In the genomic region with DNA sequence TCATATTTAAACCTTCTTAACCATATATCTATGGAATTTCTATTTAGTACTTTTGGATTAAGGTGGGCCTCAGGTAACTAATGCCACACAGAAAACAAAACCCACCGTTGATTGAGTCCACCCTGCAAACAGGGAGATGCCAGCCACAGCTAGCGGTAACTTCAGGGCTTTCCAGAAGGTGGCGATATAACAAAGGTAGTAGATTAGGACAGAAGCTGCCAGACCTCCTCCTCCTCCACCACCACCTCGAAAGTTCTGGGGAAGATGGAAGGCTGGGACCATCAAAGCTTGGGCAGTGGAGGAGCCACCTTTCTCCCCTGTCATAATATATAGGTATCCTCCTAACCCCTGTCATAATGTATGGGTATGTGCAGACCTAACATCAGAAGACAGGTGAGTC, we compare ENCODE assay signal across 9 mouse cellular contexts. TPM values are rescaled to one million over a fixed set of nuclear protein-coding genes. Genes with fewer than 3 reads are reported as not detected.
DNase-seq lines count a peak whose midpoint lies in the region; ATAC-seq lines count a peak whose summit lies in the region.
"Had no signal": no experiment of that assay in that cellular context is flagged by ENCODE, and none has a peak within 500 bp of the region (broad histone marks: within the 10 kb centered on the region; RNA-seq: fewer than 3 reads in every experiment).

No protein-coding gene starts in this region.

- H3K4me2 ChIP-seq in liver, embryonic 12.5 days, result no peak overlapping the region
- H3K4me2 ChIP-seq: midbrain, embryonic 12.5 days had no signal

- intact Hi-C loops in left cerebral cortex, postnatal 14 days (cut with DNase I), result loop anchor here (1.0 kb wide), 1 partner anchor 64 kb away; no protein-coding TSS in a partner anchor

- peaks cover 16% of the 10 kb centered on the region for H3K36me3 ChIP-seq in liver, embryonic 12.5 days

- H3K4me3 ChIP-seq in liver, embryonic 12.5 days, result no peak overlapping the region
- H3K4me3 ChIP-seq: midbrain, embryonic 12.5 days had no signal

- ATAC-seq in liver, embryonic 12.5 days, result no peak
- ATAC-seq in neutrophil, adult 5-6 weeks (ENCODE audit: extremely low read depth, insufficient number of reproducible peaks, low FRiP score, poor library complexity, severe bottlenecking), result peak; percentile 65

- H3K9ac ChIP-seq in liver, embryonic 12.5 days, result no peak overlapping the region
- H3K9ac ChIP-seq: midbrain, embryonic 12.5 days had no signal

- WGBS in liver, embryonic 12.5 days (ENCODE audit: insufficient replicate concordance), result 1% methylated on average over 4 of the region's 4 CpGs

- H3K4me1 ChIP-seq in liver, embryonic 12.5 days, result peaks cover 60% of the 10 kb centered on the region

- no peaks in the 10 kb centered on the region for H3K27me3 ChIP-seq in liver, embryonic 12.5 days (replicated peaks)

- no peaks in the 10 kb centered on the region for H3K9me3 ChIP-seq in liver, embryonic 12.5 days (replicated peaks)
- H3K9me3 ChIP-seq: midbrain, embryonic 12.5 days had no signal

- no peak overlapping the region for H3K27ac ChIP-seq in liver, embryonic 12.5 days
- H3K27ac ChIP-seq: midbrain, embryonic 12.5 days had no signal

- DNase-seq in liver, result peak; percentile 73
- DNase-seq in Muller cell, postnatal 12 days (ENCODE audit: inconsistent ontology term), result peak; percentile 31
- peak; percentile 83 to 87 for DNase-seq in cerebellum, postnatal 14 days
- peak; percentile 60 to 72 for DNase-seq in heart, adult 9 months (ENCODE audit: low spot score in 2 of 2)
- peak; percentile 82 to 83 for DNase-seq in left cerebral cortex, postnatal 14 days (ENCODE audit: low spot score in 2 of 2)
- DNase-seq in thymus, postnatal 25 days, result peak; percentile 80

RNA-seq across cellular contexts. Expression of a gene that starts 1.8 kb away (rescaled TPM):
- 217 and 228 TPM in 2 replicates for polyA plus RNA-seq in liver, embryonic 12.5 days (2016; fragmentation: Nextera tagmentation; extraction: Ambion mirVana)
- total RNA-seq in left cerebral cortex, postnatal 14 days (2021), result 10 to 100 TPM; 46.5 to 49.4 TPM
- 18.5 and 18.8 TPM in 2 replicates for total RNA-seq in neutrophil, adult 5-6 weeks (2017)

RNA-seq across cellular contexts. Expression of a gene that starts 11.0 kb away (rescaled TPM):
- polyA plus RNA-seq in liver, embryonic 12.5 days (2016; fragmentation: Nextera tagmentation; extraction: Ambion mirVana), result 503 and 514 TPM in 2 replicates
- 100 to 1,000 TPM; 131 to 144 TPM for total RNA-seq in left cerebral cortex, postnatal 14 days (2021)
- 203 and 213 TPM in 2 replicates for total RNA-seq in neutrophil, adult 5-6 weeks (2017)

RNA-seq across cellular contexts. Expression of a gene that starts 18.0 kb away (rescaled TPM):
- polyA plus RNA-seq in liver, embryonic 12.5 days (2016; fragmentation: Nextera tagmentation; extraction: Ambion mirVana), result 30.4 and 34.4 TPM in 2 replicates
- total RNA-seq in left cerebral cortex, postnatal 14 days (2021), result 10 to 100 TPM; 52.3 to 54.6 TPM
- 28.7 and 31.8 TPM in 2 replicates for total RNA-seq in neutrophil, adult 5-6 weeks (2017)

RNA-seq across cellular contexts. Expression of a gene that starts 32.9 kb away (rescaled TPM):
- 4.9 and 5.3 TPM in 2 replicates for polyA plus RNA-seq in liver, embryonic 12.5 days (2016; fragmentation: Nextera tagmentation; extraction: Ambion mirVana)
- total RNA-seq in left cerebral cortex, postnatal 14 days (2021), result 10 to 100 TPM in 1 of 2 experiments, 1 to 10 TPM in 1; 9.1 to 11.0 TPM
- 12.3 and 12.5 TPM in 2 replicates for total RNA-seq in neutrophil, adult 5-6 weeks (2017)

RNA-seq across cellular contexts. Expression of a gene that starts 33.1 kb away (rescaled TPM):
- polyA plus RNA-seq in liver, embryonic 12.5 days (2016; fragmentation: Nextera tagmentation; extraction: Ambion mirVana), result 0.84 and 0.95 TPM in 2 replicates
- total RNA-seq in left cerebral cortex, postnatal 14 days (2021), result 1 to 10 TPM in 1 of 2 experiments, under 1 TPM in 1; 0.91 to 1.1 TPM
- 1.4 and 2.7 TPM in 2 replicates for total RNA-seq in neutrophil, adult 5-6 weeks (2017)

Comparison
In these comparisons a context has a peak if more than half of its experiments do, and no peak if none do; other contexts are left out.
1. DNase-seq: peak in every context shown above with its lines; median percentile 85 in cerebellum, postnatal 14 days; 82 in left cerebral cortex, postnatal 14 days; 80 in thymus, postnatal 25 days; 73 in liver; 66 in heart, adult 9 months; 31 in Muller cell, postnatal 12 days.